Mouse (Mus musculus): ENCODE results near the gene Plekhd1. TPM values are rescaled to one million over a fixed set of nuclear protein-coding genes. Genes with fewer than 3 reads are reported as not detected.

The Plekhd1 gene
- 6.5 and 7.7 TPM in 2 replicates for polyA plus RNA-seq (2012; rRNA removed)

GRCm38 (mm10) chr12:80692269-80692972 is at the start of gene Plekhd1:
Plekhd1 (plus strand) TSS chr12:80692591.
- DNase-seq (ENCODE audit: low spot score), result peak; percentile 50

- DNase-seq (ENCODE audit: low spot score), result no peak
Observed at GRCm38 (mm10) chr12:80642725-80643692, 49.4 kb upstream of the Plekhd1 start.

- DNase-seq (ENCODE audit: low spot score), result peak; percentile 80
Observed at GRCm38 (mm10) chr12:80643693-80644505, 48.5 kb upstream of the Plekhd1 start, which contains the start of the genes Slc39a9 and Erh. Slc39a9 (plus strand) TSS chr12:80643883. Erh (minus strand) TSS chr12:80644341.

GRCm38 (mm10) chr12:80644506-80644868 is 47.9 kb upstream of the Plekhd1 start:
- no peak for DNase-seq (ENCODE audit: low spot score)

- no peak for DNase-seq (ENCODE audit: low spot score)
Observed at GRCm38 (mm10) chr12:80646377-80646776, 46.0 kb upstream of the Plekhd1 start.

GRCm38 (mm10) chr12:80653951-80654658 is 38.3 kb upstream of the Plekhd1 start:
- DNase-seq (ENCODE audit: low spot score), result peak; percentile 38

- no peak for DNase-seq (ENCODE audit: low spot score)
Observed at GRCm38 (mm10) chr12:80654659-80655025, 37.7 kb upstream of the Plekhd1 start.

GRCm38 (mm10) chr12:80658661-80659060 is 33.7 kb upstream of the Plekhd1 start:
- no peak for DNase-seq (ENCODE audit: low spot score)

GRCm38 (mm10) chr12:80662322-80662721 is 30.1 kb upstream of the Plekhd1 start:
- DNase-seq (ENCODE audit: low spot score), result no peak

- no peak for DNase-seq (ENCODE audit: low spot score)
Observed at GRCm38 (mm10) chr12:80663935-80664334, 28.5 kb upstream of the Plekhd1 start.

- DNase-seq (ENCODE audit: low spot score), result no peak
Observed at GRCm38 (mm10) chr12:80668391-80668790, 24.0 kb upstream of the Plekhd1 start.

GRCm38 (mm10) chr12:80673170-80673569 is 19.2 kb upstream of the Plekhd1 start:
- no peak for DNase-seq (ENCODE audit: low spot score)

- DNase-seq (ENCODE audit: low spot score), result no peak
Observed at GRCm38 (mm10) chr12:80681340-80681739, 11.1 kb upstream of the Plekhd1 start.

GRCm38 (mm10) chr12:80683554-80683953 is 8.8 kb upstream of the Plekhd1 start:
- no peak for DNase-seq (ENCODE audit: low spot score)

GRCm38 (mm10) chr12:80684316-80684715 is 8.1 kb upstream of the Plekhd1 start:
- DNase-seq (ENCODE audit: low spot score), result no peak

GRCm38 (mm10) chr12:80687788-80688211 is 4.6 kb upstream of the Plekhd1 start:
- no peak for DNase-seq (ENCODE audit: low spot score)

- DNase-seq (ENCODE audit: low spot score), result no peak
Observed at GRCm38 (mm10) chr12:80689696-80690095, 2.7 kb upstream of the Plekhd1 start.

GRCm38 (mm10) chr12:80691671-80692091 is 710 bp upstream of the Plekhd1 start:
- no peak for DNase-seq (ENCODE audit: low spot score)

- DNase-seq (ENCODE audit: low spot score), result no peak
Observed at GRCm38 (mm10) chr12:80693700-80694099, 1.3 kb downstream of the Plekhd1 start.

- no peak for DNase-seq (ENCODE audit: low spot score)
Observed at GRCm38 (mm10) chr12:80695004-80695403, 2.6 kb downstream of the Plekhd1 start.

GRCm38 (mm10) chr12:80698526-80699143 is 6.2 kb downstream of the Plekhd1 start:
- DNase-seq (ENCODE audit: low spot score), result no peak

Measured in urinary bladder, adult 2 months (tissue).